Mouse (Mus musculus): ENCODE data around the gene Rcan1.
"Not testable (repeated sequence)": the region's sequence is repeated elsewhere in the genome, so short reads cannot be mapped to it uniquely, and the experiment has no call there.

The Rcan1 gene

DNA sequence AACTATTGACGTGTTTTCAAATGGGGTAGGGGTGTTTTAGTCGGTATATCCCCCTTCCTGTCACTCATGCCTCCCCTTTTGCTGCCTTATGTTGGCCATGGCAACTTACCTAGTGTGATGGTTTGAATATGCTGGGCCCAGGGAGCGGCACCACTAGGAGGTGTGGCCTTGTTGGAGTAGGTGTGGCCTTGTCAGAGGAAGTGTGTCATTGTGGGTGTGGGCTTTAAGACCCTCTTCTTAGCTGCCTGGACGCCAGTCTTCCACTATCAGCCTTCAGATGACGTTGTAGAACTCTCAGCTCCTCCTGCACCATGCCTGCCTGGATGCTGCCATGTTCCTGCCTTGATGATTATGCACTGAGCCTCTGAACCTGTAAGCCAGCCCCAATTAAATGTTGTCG lies at the start of gene Rcan1:
Gene Rcan1 (minus strand): TSS at position 162 of the 400 bp plus-strand sequence.
- DNase-seq = no peak

DNA sequence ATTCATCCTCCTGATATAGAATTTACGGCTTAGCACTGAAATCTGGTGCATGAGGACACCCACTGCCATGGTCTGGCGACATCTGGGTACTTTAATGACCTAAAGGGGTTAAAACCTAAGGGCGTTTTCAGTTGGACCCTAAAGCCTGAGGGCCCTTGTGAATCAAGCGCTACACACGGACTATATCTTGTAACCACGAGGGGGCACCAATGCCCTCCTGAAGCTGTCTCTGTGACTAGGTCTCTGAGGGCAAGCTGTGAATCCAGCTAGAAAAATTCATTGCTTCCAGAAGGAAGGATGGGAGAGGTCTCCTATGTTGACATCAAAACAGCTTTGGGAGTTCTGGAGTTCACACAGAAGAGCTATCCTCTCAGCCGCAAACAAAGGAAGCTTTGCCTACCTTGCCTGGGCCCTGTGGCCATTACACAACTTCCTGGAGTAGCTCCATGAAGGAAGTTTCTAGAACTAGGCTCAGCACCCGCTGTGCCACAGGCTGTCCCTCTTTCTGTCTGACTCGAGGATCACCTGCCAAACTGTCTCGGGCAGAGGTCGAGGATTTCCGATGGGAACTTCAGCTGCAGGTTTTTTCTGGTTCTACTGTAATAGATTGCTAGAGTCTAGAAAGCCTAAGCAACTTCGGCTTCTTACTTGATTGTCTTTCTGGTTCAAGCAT lies 49.3 kb upstream of the Rcan1 start:
- no peak for DNase-seq

DNA sequence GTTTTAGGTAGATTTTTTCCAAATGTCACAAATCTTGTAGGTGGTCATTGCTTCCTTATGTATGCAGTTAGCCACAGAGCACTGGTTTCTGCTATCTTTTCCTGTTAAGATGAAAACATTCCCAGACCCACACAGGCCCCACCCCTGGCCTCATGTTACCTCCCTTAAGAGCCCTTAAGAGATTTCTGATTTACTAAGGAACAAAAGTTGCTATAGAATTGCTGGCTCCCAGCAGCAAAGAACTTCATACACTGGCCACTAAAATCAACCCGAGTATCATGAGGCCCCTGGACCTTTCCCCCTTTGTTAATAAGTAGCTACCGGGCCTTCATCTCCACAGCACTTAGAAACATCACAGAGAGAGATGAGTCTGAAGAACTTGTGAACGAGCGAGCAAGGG lies 48.1 kb upstream of the Rcan1 start:
- DNase-seq = no peak

DNA sequence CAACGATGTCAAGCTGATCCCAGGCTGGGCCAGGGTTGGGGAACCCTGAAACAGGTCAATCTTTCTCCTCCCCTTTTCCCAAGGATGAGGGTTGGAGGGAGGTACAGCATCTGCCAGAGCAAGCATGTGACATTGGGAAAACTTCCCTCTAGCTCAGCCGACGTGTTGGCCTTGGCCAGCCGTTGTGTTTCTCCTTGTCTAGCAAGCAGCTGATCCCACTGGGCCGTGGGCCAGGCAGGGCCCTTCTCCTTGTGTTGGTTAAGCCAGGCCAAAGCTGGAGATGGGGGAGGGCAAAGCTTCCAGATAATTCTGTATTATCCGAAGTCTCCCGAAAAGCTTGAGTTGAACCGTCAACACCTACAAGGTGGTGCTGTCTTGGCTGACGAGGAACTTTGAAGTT lies 45.5 kb upstream of the Rcan1 start:
- DNase-seq = no peak

DNA sequence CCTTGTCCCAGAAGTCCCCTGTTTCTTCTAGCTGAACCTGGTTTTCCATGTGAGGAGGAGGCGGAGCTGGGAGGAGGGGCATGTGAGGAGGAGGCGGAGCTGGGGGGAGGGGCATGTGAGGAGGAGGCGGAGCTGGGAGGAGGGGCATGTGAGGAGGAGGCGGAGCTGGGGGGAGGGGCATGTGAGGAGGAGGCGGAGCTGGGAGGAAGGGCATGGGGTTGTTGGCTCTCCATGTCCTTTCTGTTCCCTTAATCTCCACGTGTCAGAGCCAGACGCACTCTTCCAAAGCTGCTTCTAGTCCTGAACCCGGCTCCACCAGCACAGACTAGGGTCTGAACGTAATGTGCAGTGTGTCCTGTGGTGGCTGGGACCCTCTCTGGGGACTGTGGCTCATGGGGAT lies 44.2 kb upstream of the Rcan1 start:
- DNase-seq = not testable (repeated sequence)

DNA sequence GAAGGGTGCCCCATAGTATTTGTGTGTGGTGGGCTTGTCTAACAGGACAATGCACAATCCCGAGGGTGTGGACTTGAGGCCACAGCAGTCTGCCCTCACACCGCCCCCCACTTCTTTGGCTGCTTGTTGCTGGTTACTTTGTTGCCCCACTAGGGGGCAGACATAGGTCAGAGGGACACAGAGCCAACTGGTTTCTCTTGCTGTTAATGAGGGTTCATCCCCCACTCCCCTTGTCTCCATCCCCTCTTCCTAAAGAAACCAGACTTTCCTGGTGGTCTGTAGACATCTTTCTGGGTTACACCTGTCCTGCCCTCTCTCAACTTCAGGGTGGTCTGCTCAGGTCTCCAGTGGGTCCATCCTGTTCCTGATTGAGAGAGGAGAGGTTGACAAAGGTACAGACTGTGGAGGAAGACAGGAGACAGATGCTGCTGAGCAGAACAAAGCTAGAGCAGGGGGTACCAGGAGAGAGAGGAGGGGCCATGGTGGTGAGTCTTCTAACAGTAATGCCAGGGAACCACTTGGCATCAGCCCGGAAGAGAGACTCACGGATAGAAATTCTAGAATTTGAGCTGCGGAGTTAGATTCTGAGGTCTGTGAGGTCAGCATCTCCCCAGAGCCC lies 41.2 kb upstream of the Rcan1 start:
- DNase-seq = no peak

DNA sequence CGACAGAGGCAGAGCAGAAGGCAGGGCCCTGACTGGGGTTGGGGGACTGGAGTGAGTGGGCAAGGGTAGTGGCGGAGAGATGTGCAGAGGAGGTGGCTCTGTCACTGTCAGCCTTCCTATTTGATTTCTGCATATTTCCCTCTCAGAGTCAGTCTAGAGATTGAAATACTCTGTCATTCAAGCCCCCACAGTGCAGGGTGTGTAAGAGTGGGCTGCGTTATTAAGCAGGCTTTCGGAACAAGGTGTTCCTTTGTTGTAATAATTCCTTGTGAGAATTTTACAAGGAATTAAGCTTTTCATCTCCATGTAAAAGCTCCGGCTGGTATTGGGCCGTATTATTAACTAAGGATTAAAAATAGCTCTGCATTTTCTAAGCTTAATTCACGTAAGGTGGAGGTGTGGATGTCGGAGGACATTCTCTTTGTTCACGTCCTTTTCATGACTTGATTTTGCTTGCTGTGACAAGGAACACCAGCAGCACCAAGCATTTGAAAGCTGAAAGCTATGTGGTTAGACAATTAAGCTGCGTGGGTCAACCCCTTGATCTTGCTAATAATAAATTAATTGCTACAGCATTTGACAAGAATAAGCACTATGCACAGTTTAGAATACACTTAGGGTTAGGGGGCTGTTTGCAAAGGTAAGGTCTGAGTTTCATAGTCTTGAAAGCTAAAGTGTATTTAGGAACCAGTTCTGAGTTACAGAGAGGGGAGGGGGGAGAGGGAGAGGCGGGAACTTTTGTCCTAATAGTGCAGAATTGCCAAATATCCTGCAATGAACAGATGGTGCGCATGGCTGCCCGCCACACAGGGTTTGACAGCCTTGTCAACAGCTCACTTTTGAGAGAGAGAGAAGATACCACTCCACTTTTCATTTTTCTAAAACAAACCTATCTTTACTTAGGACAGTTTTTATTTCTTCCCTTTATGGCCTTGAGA lies 40.4 kb upstream of the Rcan1 start:
- peak; percentile 13 for DNase-seq

DNA sequence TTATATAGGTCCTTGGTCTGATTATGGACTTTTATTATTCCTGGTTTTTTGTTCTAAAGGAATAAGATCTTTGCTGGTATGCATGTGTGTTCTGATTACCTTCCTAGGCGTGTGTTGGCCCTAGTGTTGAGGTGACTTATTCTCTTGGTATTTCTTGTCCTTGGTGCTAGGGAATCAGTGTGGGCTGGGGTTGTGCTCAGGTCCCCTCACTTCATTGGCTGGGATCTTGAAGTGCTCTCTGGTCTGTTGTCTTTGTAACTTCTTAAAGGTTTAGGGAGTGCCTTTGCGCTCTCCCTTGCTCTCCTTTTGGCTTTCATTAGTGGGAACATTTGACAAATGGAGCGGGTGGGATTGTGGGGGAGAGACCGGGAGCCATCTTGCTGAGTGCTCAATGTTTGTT lies 36.9 kb upstream of the Rcan1 start:
- no peak for DNase-seq

DNA sequence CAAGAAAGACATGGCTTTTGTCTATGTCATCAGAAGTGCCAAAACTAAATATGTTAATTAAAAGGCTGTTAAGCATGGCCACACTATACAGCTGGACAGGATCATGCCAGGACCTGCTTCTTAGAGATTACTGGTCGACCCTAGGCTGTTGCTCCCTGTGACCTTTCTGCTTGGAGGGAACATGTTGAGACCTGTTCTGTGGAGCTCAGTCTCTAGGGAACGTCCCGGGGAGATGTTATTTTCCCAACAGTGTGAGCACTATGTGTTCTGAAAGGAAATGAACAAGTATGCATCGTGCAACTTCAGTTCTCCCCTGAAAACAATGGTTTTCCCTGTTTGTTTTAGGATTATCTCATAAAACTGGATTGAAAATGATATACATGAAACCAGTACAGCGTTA lies 32.4 kb upstream of the Rcan1 start:
- DNase-seq = no peak

DNA sequence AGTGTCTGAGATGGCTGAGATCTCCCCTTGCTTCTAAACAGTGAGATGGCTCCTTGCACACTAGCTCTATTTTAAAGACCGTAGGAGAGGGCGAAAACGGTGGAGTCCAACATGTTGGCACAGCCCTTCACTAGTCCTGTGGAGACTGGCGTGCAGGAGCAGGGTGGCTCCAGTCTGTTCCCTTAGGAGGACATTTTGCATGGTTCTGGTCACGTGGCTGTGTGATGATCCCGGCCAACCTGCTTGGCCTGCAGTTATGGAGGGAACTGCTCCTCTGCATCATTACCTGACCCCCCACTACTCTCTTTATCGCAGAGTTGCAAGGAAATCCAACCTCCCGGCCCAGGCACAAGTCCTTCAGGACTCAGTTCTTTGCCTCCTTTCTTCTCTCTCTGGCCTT lies 29.9 kb upstream of the Rcan1 start:
- no peak for DNase-seq

DNA sequence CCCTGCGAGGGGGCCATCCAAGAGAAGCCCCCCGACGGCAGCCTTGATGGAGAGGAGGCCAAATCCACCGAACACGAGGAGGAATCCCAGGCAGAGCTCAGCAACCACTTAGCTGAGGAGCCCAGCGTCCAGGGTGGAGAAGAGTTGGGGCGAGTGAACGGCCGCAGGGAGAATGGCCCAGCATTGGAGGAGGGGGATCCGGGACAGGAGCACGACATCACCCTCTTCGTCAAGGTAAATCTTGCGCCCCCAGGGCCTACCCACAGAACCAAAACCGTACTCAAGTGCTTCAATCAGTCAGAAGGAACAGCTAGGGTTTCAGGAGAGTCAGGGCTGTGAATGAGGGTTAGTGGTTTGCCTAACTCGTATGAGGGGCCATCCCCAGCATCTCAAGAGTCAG lies 28.7 kb upstream of the Rcan1 start:
- no peak for DNase-seq

DNA sequence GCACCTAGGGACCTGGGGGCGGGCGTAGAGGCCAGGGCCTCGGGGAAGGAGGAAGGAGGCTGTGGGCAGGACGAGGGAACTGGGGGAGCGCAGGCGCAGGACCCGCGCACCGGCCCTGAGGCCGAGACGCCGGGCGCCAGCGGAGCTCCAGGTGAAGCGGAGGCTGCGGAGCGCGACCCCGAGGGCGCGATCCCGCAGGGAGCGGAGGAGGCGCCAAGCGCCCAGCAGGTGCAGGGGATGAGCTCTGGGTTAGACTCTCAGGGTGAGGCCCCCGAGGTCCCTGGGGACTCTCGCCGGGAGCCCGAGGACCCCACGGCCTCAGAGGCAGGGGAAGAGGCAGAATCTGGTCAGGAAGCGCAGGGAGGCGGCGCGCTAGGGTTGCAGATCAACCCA lies 27.9 kb upstream of the Rcan1 start:
- DNase-seq = no peak

DNA sequence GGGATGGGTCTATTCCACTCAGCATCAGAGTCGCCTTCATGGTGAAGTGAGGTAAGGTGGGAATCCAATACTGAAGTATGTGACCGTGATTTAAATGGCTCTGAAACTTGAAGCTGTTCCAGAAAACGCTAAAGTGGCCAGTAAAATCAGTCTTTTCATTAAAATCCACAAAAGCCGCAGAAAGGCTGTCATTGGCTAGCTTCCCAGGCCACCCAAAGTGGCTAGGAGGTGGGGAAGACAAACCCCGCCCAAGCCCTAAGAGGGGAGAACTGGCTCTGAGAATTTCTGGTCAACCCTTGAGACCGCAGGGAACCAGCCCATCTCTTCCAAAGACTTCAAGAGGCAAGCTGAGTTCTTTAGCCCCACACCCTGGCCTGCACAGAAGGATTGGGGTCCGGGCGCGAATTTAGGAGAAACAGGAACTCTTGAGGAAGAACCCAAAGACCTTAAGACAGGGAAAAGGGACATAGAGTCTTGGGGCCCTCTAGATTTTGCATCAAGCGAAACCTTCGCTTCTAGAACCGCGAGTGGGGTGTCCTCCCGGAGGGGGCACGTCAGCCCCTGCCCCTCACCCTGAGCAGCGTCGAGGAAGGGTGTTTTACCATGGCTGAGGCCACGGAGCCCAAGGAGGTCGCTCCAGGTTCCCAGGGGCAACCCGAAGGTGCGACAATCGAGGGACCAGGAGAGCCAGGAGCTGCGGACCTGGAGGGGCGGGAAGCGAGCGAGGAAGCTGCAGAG lies 27.4 kb upstream of the Rcan1 start:
- DNase-seq = no peak

DNA sequence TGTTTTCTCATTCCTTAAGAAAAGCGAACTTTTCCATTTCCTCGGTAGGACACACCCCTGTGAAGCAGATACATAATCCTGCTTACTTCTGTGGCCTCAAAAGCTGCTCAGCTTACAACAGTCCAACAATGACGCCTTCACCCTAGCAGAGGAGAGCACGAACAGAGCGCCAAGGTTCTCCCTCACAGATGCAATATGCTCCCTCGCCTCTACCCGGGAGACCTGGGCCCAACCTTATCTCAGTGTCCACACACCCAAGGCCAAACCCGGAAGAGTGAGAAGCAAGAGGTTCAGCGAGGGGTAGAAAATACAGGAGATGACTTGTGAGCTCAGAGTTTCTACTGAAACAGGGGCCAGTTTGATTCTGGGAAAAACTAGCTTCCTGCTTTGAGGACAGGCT lies 18.7 kb upstream of the Rcan1 start:
- no peak for DNase-seq

DNA sequence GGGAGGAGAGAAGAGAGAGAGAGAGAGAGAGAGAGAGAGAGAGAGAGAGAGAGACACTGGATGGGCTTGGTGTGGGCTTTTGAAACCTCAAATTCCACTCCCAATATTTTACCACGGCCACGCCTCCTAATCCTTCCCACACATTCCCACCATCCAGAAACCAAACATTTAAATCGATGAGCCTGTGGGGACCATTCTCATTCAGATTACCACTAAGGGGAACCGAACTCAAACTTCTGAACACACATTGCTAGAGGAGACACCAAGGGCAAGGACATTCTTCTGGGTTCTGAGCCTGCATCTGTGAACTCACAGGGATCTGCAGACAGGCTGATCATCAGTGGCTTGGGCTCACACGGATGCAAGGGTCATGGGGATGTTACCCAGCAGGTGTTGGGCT lies 17.8 kb upstream of the Rcan1 start:
- no peak for DNase-seq

DNA sequence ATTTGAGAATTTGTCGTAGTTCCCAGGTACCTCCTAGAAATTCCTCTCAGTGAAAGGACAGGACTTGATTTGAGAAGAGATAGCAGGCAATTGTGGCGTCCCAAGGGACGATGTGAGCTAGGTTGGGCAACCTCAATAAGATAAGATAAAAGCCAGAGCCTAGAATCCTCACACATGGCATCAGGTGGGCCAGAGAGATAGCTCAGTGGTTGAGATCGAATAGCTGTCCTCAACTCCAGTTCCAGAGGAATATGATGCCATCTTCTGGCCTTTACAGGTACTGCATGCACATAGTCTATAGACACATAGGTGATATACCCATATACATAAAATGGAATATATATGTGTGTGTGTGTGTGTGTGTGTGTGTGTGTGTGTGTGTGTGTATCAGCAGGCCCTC lies 16.8 kb upstream of the Rcan1 start:
- DNase-seq = no peak

DNA sequence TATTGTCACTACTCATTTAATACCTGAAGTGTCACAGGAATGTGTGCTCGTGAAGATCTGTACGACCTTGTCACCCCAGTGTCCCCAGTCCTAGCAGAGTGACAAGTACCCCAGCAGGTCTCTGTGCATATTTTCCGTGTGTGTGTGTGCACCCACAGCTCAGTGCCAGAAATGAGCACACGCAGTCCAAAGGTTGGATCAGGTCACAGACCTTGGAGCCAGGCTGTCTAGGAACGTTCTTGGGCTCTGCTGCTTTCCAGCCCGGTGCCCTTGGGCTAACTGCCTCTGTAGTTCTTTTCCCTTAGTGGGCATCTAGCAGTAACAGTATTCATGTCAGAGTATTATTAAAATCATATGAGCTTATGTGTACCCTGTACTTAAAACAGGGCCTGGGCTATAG lies 16.4 kb upstream of the Rcan1 start:
- DNase-seq = no peak

DNA sequence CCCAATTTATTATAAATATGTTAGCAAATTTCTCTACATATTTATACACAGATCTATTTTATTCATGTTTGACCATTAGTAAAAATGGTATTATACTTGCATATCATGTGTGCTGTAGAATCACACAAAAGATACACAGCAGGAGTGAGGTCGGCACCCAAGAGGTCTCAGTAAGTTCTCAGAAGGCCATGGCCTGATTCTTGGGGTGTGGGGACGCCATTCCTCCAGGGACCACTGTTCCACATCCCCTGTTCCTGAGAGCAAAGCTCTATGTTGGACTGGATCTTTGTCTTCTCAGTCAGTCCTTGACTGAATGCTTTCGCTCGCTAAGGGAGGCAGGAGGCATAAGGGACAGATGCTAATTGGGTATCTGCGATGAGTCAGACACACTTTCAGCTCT lies 14.8 kb upstream of the Rcan1 start, which contains the start of gene Clic6:
Gene Clic6 (plus strand): TSS at position 301 of the 400 bp plus-strand sequence.
- no peak for DNase-seq

DNA sequence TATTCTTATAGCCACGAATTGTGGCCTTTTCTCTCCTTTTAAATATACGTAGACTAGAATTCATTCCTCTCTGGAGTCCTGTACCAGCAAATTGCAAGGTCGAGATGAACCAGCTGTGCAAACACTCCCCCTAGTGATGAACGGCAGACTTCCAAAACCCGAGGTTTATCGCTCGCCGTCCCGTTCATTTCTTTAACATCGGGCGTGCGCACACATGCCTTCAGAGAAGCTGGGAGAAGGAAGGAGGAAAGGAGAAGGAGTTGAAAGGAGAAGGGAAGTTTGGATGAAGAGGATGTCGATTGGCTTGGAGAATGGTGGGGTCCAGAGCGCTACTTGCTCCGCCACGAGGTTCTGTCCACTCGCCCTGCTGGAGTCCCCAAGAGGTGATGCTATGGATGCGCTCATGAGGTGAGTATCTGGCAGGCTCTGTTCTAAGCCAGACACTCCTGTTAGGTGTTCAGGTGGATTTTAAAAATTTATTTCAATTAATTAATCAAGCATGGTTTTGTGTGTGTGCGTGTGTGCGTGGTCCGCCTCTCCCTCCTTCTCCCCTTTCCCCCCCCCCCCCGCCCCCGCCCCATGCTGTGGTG lies 8.0 kb upstream of the Rcan1 start:
- peak; percentile 42 for DNase-seq

DNA sequence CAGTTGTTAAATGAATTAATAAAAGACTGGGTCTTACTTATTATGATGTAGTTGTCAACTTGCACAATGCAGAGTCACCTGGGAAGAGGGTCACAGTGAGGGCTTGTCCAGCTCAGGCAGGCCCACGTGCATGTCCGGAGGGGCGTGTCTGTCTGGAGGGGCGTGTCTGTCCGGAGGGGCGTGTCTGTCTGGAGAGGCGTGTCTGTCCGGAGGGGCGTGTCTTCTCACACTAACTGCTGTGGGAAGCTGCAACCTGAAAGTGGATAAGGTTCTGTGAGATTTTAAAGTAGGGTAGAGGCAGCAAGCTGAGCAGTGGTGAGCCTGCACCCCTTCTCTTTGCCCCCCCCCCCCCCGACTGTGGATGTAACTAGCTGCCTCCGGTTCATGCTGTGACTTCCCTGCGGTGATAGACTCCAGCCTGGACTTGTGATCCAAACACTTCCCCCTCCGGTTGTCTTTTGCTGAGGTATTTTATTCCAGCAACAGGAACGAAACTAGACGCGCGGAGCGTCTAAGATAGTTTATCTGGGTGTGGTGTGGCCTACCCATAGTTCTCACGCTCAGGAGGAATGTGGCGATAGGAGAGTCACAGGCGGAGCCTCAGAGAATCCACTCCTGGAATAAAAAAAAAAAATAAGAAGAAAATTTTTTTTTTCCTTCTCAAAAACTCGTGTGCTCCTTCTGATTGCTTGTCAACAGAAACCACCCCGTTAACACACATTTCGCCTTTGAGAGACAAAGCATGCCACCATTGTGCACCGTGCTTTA lies 4.6 kb upstream of the Rcan1 start:
- no peak for DNase-seq

DNA sequence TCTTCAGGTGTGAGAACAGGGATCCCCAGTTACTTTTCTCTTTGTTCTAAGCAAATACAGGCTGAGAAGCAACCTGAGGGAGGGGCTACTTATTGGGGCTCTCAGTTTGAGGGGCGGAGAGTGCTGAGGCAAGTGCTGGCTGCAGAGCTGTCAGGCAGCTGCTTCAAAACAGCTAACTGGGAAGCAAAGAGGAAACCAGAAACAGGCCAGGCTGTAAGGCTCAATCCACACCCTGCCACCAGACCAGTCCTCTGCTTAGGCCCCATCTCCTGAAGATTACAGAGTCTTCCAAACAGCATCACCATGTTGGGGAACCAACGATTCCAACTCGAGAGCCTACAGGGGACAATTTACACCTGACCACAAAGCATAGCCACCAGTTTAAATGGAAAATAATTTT lies 2.2 kb upstream of the Rcan1 start:
- DNase-seq = no peak

DNA sequence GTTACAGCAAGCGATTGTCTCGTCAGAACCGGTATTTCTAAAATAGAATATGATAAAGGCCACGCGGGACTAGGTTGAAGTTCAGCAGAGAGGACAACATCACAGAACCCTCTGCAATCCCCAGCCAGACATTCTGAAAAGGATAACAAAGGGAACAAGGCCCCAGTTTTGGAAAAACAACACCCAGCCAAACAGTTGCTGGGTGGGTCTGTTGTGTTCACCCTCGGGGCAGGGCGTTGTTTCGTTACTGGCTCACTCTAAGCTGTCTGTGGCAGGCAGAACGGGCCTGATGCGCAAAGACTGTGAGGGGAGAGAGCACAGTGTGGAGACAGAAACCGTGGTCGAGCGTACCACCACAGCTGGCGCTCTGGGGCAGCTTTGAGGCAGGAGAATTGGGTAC lies 2.2 kb downstream of the Rcan1 start:
- DNase-seq = no peak

All from cerebellum, adult 11 months (tissue).